Mouse (Mus musculus) heart, adult 2 months (tissue): ENCODE data around the gene Bspry.

Experiments
- CTCF ChIP-seq: fragments of 200-600 bp; IDR thresholded peaks from 2 replicates; pipeline ENCODE4 v1.8.1; 2022; ENCODE audit warnings: antibody characterized with exemption, mild to moderate bottlenecking, moderate library complexity
- EP300 ChIP-seq: fragments of 200-500 bp; IDR thresholded peaks from 2 replicates; pipeline ENCODE4 v1.6.1; 2011; ENCODE audit warnings: low read depth, low read length, control low read depth; ENCODE audit not compliant: insufficient read depth
- POLR2A ChIP-seq: fragments of 200-500 bp; IDR thresholded peaks from 2 replicates; pipeline ENCODE4 v1.6.1; 2011; ENCODE audit warnings: mild to moderate bottlenecking, low read depth, low read length, control low read depth; ENCODE audit not compliant: insufficient read depth

DNA sequence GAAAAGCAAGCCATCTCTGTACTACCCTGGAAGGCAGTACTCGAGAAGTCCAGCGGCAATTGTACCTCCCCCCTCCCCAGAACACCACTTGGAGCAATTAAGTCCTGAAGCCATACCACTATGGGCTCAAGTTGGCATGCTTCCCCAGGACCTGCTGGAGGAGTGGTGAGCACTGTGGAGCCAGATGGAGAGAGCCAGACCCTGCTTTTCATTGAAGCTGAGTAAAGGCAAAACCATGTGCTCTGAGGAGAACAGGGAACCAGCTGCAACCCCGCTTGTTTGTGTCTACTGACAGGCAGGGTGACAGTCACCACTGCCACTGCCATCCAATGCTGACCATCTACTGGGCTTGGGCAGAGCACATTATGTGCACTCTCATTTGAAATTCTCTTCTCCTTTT is 61.9 kb downstream of the Bspry start:
- TF ChIP-seq POLR2A (no peak), CTCF (no peak), EP300 (no peak)
